Mouse (Mus musculus) left cerebral cortex, postnatal 10 days (tissue): ENCODE data around the gene Tmem255b. TPM values are rescaled to one million over a fixed set of nuclear protein-coding genes. Genes with fewer than 3 reads are reported as not detected.

Source experiments
- DNase-seq, 2 experiments: peaks; one replicate each; pipeline ENCODE4 v3.0.0; 2021 to 2022; ENCODE audit warnings: low spot score in 2 of 2, mixed read lengths in 1 of 2; ENCODE audit errors: extremely low spot score in 1 of 2
- intact Hi-C: fragments of 180-260 bp; cut with DNase I; formaldehyde crosslinking; loops from one replicate; pipeline ENCODE4 v1.15.1; 2025
- total RNA-seq, 2 experiments: library from RNA; stranded (reverse); gene quantifications; 2 replicates each; pipeline ENCODE4 v1.2.3; 2021

Gene Tmem255b
- total RNA-seq, 2 experiments from 2014 or later, result 6.8 to 7.4 TPM

DNA sequence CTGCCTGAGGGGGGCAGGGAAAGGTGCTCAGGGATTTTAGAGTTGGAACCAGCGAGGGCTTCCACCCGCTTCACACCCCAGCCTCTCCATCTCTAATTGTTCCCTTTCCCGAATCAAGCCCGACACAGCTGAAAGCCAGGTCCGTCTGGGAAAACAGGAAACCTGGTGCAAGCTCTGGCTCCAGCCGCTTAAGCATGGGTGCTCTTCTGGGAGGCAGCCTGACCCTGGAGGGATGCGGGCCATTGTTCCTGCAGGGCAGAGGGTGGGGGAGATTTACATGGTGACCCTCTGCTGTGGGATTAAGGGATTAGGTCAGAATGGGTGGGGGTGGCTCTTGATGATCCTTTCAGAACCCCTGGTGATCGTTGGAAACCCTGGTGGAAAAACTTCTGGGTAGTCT lies 1.1 kb downstream of the Tmem255b start:
- DNase-seq, result no peak
- intact Hi-C loops, result no loop called here

DNA sequence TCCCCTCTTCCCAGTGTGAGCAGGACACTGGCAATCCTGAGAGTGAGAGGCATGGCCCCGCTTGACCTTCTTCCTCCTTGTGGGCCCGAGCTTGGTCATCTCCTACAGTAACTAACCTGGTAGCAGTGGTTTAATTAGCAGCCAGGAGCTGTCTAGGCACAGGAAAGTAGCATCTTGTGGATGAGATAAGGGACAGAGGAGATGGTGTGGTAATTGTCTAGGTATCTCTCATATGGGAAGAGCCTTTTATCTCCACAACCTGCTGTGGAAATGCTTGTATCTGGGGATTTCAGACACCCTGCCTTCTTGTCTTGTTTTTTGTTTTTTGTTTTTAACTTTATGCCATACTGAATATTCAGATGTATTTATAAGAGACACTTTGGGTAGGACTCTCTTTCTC lies 2.5 kb downstream of the Tmem255b start:
- intact Hi-C loops, result no loop called here
- DNase-seq, result no peak

DNA sequence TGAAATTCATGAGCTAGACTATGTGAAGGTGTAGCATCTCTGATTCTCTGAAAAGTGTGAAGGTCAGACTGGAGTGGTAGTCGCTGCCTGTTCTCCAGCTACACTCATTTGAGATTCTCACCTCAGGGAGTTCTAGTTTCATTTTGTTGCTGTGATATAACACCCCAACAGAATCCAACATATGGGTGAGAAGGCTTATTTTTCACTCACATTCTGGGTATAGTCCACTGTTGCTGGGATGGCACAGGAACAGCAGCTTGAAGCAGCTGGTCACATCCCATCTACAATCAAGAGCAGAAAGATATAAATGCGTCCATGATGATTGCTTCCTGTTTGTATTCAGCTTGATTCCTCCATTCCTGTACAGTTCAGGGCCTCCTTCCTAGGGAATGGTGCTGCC lies 7.2 kb downstream of the Tmem255b start:
- intact Hi-C loops, result no loop called here
- DNase-seq, result no peak

DNA sequence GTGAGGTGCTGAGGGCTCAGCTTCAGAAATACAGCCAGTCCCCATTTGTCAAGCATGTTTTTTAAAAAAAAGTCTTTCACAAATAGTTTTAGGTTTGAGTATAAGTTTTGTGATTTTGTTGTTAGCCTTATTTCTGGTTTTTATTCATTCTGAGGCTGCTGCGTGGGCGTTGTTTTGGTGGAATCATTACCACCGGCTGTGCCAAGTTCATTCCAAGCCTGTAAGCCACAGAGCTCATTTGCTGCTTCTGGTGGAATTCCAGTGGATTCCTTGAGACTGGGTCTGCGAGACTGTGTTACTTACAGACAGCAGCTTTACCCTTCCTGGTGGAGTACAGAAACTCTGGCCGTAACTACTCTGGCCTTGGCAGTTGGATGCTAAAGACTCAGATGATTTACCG lies 11.5 kb downstream of the Tmem255b start:
- intact Hi-C loops, result no loop called here
- DNase-seq, result no peak

DNA sequence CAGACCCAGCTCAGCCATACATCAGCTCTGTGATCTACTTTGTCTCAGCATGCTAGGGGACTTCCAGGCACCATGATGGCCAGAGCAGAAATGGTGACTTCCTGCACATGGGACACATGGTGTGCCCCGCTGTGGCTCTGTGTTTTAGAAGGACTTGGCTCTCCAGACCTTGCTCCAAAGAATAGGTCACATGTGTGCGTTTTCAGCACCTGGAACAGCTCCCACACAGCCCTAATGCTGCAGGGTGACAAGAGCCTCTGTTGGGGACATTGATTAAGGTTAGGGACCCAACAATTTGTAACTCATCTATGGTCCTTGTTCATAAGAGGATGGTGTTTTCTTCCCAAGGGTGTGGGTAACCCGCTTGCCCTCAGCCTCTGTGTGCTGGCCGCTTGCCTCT lies 13.2 kb downstream of the Tmem255b start:
- peak in 1 of 2 experiments; percentile 25 for DNase-seq
- intact Hi-C loops, result no loop called here

DNA sequence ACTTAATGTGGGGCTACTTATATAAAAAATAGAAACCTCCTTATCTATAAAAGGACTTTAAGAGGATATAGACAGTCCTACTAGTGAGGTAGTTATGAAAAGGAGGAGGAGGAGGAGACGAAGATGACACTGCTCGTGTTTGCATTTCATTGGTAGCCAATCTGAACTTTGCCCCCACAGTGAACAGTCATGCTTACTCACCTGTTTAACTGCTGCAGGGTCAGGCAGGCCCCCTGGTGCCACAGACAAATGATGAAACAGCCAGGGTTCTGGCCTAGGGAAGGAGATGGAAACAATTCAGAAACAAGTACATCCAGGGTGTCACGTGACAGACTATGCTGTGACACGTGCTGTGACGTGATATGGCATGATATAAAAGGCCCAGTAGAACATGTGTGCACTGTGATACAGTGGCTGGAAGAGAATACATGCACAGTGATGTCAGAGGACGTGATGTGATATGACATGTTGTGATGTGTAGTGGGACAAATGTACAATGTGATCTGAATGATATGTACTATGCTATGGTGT lies 16.8 kb downstream of the Tmem255b start:
- DNase-seq, result no peak
- intact Hi-C loops, result no loop called here

DNA sequence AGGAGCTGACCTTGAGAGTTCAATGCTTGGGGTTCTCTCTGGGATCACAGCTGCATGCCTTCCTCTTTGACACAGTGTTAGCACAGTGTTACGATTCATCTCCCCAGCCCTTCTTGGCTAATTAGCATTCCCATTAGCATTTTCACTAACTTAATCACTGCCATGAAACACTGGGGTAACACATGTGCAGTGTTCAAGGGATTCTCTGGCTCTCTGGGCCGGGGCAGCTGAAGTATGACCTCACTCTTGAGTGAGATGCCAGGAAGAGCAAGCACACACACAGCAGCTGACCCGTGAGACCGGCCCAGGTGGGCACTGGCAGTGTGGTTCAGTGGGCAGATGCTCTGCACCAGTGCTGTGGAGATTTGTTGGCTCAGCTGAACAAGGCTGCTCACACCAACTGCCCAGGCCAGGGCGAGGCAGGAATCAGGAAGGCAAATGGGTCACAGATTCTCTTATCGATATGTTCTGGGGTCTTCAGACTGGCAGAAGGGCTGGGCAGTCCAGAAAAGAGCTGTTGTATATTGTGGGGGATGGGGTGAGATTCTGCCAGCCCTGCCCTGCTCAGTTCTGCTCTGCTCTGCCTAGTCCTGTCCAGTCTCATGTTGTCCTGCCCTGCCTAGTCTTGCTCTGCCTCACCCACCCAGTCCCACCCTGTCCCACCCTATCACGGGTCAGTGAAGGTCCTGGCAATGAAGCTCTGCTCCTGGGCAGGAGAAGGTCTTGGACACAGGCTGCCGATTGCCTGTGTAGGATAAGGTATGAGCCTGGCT lies 19.5 kb downstream of the Tmem255b start:
- intact Hi-C loops, result no loop called here
- DNase-seq, result peak; percentile 33 to 53

DNA sequence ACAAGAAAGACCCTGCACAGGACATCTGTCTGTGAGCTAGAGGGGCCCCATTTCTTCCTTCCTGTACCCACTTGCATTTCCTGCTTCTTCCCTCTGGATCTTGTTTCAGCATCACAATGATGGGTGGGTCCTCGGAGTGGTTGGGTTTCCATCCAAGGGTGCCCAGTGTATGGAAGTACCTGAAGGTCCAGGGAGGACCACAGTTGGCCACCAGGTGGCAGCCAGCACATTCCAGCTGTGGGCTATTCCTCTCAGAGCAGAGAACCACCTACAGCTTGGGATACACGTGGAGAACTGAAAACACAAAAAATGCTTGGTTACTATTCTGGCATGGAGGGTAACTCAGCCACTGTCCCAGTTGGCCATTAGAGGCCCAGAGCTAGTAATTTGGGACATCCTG lies 20.3 kb downstream of the Tmem255b start:
- peak in 1 of 2 experiments; percentile 71 for DNase-seq
- intact Hi-C loops, result no loop called here

DNA sequence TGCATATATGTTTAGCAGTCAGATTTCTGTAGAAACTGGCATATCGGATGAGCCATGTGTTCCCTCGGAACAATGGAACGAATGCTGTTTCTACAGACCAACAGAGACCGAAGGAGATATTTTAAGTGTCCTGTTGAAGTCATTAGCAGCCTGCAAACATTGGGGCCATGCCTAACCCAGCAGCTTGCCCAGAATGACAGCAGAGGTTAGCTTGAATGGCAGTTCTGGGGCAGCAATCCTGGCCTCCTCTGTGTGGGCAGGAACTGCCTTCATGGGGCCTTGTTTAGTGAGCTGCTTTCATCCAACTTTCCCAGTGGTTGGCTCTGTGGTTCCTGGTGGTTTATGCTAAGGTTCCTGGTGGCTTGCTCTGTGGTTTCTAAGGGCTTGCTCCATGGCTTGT lies 24.4 kb downstream of the Tmem255b start:
- no peak for DNase-seq

DNA sequence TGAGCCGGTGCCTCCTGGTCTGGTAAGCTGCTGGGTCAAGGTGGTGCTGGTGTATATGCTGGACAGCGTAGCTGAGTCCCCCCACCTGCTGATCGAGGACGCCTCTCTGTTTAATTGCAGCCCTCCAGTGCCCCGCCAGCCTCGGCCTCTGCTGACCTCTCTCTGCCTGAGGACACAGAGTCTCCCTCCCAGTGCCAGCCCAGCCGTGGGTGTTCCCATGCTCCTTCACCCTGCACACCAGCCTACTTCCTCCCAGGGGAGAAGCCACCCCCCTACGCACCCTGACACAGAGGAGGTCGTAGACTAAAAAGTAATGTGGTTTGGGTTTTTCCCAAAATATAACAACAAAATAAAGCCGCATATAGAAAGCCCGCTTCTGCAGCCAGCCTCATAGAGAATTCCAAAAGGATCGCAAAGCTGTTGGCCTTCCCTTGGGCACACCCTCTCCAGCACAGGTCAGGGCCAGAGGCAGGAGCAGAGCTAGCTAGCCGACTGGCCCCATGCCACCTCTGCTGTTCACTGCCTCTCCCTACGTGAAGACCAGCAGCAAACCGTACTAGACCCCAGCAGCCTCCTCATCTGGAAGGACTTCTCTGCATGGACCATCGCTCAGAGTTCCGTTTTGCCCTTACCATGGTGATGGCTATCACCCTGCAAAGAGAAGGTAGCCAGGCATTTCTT lies 26.2 kb downstream of the Tmem255b start:
- DNase-seq, result no peak
- intact Hi-C loops, result no loop called here

More for the DNA sequence above, 24.4 kb downstream of the Tmem255b start:
- intact Hi-C loops, result no loop called here

DNA sequence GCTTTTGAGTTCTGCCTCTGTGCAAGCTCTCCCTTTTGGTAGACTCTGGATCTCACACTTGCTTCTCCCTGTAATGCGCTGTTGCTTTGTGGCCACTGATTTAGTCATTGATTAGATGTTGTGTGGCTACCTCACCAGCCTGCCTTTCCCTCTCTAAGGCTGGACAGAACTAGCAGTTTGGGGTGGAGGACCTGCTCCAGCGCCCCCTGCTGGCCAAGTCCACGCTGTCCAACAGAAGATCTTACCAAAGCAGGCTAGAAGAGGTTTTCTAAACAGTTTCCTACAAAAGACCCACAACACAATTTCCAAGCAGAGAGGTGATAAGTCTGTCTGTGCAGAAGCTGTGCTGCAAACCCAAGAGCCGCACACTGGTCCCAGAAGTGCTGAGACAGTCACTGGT lies 26.9 kb downstream of the Tmem255b start:
- peak; percentile 59 to 83 for DNase-seq
- intact Hi-C loops, result loop anchor here (1.0 kb wide), 1 partner anchor 49 kb away; no protein-coding TSS in a partner anchor

DNA sequence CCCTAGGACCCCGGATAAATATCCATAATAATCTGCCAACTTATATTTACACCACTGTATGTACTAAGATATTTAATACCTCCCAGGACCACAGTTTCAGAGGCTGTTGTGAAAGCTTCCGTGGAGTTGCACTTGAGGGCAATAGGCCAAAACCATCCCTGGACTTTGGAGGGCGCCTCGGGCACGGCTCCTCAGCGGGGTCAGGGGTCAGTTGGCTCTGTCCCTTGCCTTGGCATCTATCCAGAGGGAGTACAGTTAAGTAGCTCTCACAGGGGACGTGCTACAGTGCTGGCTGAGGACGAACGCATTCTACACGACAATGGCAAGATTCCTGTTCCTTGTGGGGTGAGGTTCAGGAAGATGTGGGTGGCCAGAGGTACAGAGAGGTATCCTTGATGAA lies 27.4 kb downstream of the Tmem255b start:
- intact Hi-C loops, result loop anchor here (1.0 kb wide), 1 partner anchor 49 kb away; no protein-coding TSS in a partner anchor
- peak in 1 of 2 experiments; percentile 62 for DNase-seq

DNA sequence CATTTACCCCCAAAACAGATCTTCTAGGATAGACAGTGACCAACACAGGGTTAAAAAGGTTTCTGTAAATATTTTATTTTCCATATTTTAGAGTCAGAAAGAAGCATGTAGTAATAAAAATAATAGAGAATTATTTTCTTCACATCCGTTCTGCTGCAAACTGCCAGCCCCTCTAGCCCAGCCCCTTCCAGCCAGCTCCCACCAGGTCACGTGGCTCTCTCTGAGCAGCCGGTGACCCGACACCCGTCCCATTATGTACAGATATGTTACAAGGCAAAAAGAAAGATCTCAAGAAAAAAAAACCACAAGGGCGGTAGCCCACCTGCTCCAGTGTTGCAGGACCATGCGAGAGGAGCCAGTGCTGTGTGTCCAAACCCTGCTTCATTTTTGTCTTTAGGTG lies 30.3 kb downstream of the Tmem255b start:
- intact Hi-C loops, result no loop called here
- no peak for DNase-seq

DNA sequence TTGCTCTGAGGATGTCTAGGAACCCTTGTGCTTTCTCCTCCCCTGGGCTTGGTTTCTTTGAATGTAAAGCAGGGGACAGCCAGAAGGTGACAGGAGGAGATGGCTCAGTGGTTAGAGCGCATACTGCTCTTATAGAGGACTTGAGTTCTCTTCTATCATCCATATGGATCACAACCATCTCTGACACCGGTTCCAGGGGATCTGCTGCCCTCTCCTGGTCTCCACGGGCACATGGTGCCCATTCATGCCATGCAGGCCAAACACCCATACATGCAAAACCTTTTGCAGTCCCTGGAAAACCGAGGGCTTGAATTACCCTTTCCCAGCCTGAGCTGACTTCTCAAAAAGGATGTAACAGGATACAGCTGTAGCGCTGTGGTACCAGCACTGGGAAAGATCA lies 32.0 kb downstream of the Tmem255b start:
- intact Hi-C loops, result no loop called here
- no peak for DNase-seq

DNA sequence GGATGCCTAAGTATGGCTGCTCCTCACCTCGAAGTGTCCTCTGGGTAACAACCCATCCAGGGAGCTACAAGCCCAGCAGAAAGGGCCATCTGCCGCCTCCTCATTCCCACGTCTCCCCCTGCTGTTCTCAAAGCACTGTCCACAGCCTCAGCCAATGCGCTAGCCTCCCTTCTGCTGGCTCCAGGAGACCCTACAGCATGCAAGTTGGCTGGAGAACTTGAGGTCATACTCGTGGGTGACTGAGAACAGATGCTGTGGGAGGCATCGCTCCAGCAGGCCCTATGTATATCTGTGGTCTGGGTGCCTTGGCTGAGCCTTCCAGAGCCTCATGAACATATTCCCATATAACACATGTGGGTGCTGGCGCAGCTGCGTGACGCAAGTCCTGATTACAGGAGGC lies 33.7 kb downstream of the Tmem255b start:
- no peak for DNase-seq
- intact Hi-C loops, result no loop called here

DNA sequence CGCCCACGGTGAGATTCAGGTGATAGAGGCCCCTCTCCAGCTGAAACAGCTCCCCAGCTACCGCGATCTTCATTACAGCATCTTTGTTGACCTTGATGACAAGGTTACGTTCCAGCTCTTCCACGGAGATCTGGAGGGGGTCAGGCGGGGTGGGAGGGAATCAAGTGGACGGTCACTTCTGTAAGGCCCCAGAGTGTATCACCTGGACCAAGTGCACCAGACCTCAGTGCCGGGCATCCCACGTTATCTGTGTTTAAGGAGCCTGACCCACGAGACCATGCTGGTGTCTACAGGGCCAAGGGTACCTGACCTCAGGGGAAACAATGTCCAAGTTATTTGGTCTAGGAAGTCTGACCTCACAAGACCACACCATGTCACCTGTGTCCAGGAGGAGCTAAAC lies 36.5 kb downstream of the Tmem255b start:
- intact Hi-C loops, result loop anchor here (10.0 kb wide), 1 partner anchor 293 kb away; no protein-coding TSS in a partner anchor
- no peak for DNase-seq

DNA sequence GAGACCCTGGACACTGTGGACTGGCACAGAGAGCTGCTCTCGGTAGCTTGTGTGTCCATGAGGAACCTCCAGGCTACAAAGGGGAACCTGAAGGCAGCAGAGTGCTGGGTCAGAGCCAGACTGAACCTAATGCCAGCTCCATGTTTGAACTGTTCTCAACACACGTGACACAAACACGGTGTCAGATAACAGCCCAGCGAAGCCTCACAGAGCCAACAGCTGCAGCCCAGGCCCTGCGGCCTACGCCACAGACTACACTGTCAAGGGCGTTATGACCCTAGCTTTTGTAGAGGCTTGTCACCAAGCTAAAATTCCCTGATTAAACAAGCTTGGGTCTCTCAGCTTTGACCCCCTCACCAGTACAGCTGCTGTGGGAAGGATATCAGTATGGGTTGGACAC lies 37.3 kb downstream of the Tmem255b start:
- intact Hi-C loops, result loop anchor here (10.0 kb wide), 1 partner anchor 293 kb away; no protein-coding TSS in a partner anchor
- DNase-seq, result no peak

DNA sequence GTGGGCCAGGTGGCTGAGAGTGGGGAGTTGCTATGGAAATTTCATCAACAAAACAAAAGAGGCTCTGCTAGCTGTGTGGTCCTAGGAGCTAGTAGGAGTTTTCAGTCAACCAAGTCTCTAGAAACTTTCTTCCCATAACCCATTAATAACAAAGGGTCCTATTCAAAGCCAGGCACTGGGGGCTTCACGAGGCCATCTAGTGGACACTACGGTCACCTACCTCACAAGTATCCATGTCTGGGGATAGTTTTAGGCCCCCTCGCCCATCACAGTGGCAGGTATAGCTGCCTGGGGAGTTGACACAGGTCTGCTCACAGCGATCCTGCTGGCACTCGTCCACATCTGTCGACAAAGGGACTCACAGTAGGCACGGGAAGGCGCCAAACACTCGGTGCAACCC lies 40.9 kb downstream of the Tmem255b start:
- intact Hi-C loops, result loop anchor here (10.0 kb wide), 1 partner anchor 289 kb away; no protein-coding TSS in a partner anchor
- no peak for DNase-seq

DNA sequence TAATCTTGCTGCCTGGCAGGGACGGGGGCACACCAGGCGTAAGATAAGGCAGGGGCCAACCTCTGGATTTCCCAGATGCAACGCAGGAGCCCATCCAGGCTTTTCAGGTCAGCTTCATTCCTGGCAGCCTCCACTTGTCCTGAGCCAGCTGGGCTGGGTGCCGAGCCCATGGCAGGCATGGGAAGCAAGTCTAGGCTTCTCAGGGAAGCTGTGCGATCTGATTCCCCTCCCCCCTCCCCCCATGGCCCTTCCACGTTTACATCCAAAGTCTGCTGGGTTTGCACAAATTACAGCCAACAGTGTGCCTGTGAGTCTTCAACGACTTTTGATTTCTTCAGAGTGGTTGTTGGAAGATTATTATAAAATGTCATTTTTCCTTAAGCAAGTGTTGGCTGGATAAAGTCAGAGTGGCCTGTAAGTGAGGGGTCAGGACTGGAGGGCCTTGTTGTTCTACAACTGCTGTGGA lies 46.1 kb downstream of the Tmem255b start:
- DNase-seq, result no peak
- intact Hi-C loops, result loop anchor here (5.0 kb wide), 1 partner anchor 301 kb away; no protein-coding TSS in a partner anchor

DNA sequence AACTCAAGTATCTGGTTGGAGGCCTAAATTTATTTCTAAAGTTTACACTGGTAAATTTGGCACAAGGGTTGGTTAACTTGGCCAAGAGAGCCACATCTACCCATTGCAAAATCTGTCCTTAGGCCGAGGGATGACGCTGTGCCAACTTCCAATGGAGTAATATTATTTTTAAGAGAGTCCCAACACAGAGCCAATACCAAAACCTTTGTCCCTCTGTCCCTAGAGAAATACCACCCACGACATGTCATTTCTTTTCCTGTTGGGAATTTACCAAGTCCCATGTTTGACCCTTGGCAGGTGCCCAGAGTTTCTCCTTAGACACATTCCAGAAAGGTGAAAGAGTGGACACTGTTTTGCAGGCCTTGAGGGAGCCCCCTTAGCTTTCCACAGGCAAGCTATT lies 46.6 kb downstream of the Tmem255b start:
- intact Hi-C loops, result loop anchor here (5.0 kb wide), 1 partner anchor 301 kb away; no protein-coding TSS in a partner anchor

More for the DNA sequence above, 46.6 kb downstream of the Tmem255b start:
- DNase-seq, result no peak
